Mouse (Mus musculus) cerebellum, adult 2 months (tissue): ENCODE measurements at regions not wholly inside any gene's neighbourhood (a gene's known extent, or its start where the extent isn't known, plus 50 kb on each side); places are given as distances from the start of the nearest gene placed in this dataset.

Source experiments
- DNase-seq, 2 experiments: peaks; one replicate each; pipeline ENCODE4 v3.0.0; 2021
- H3K27ac ChIP-seq: fragments of 200-500 bp; 2 replicates; pipeline ENCODE4 v1.5.1; 2012; ENCODE audit warnings: low read length, control low read depth, inconsistent platforms; ENCODE audit not compliant: insufficient read depth
- H3K27me3 ChIP-seq: fragments of 200-500 bp; 2 replicates; pipeline ENCODE4 v1.6.1; 2012; ENCODE audit warnings: inconsistent platforms, mild to moderate bottlenecking, low read length, moderate library complexity; ENCODE audit not compliant: control insufficient read depth, insufficient read depth
- H3K4me1 ChIP-seq: fragments of 200-500 bp; 2 replicates; pipeline ENCODE4 v1.6.1; 2011; ENCODE audit warnings: low read length; ENCODE audit not compliant: control insufficient read depth, insufficient read depth
- H3K4me3 ChIP-seq: fragments of 200-500 bp; replicated peaks from 2 replicates; pipeline ENCODE3; 2011; ENCODE audit warnings: mild to moderate bottlenecking, low read depth, low read length, control low read depth; ENCODE audit not compliant: insufficient read depth
- CTCF ChIP-seq: fragments of 200-500 bp; IDR thresholded peaks from 2 replicates; pipeline ENCODE4 v1.5.1; 2011; ENCODE audit warnings: low read depth, mild to moderate bottlenecking, control low read depth, low read length, moderate library complexity, borderline replicate concordance; ENCODE audit not compliant: insufficient read depth
- POLR2A ChIP-seq: fragments of 200-500 bp; IDR thresholded peaks from 2 replicates; pipeline ENCODE4 v1.6.1; 2011; ENCODE audit warnings: low read length, control low read depth, borderline replicate concordance; ENCODE audit not compliant: insufficient read depth
- WGBS: fragments of 180-500 bp; shearing (Covaris S2); methylation state at CpG from one replicate; pipeline ENCODE4 v1.1.7; 2018; 5-methylcytosine and 5-hydroxymethylcytosine counted together

- no peak overlapping the region for H3K27ac ChIP-seq
- 85% methylated on average over 5 of the region's 5 CpGs for WGBS
Observed at GRCm38 (mm10) chr17:15289062-15289461, 87.6 kb downstream of the Dll1 start.

GRCm38 (mm10) chr17:15288640-15289039 is 88.0 kb downstream of the Dll1 start:
- 87% methylated on average over 8 of the region's 8 CpGs for WGBS
- TF ChIP-seq CTCF (no peak), POLR2A (no peak)
- Histone ChIP-seq H3K27ac (no peak overlapping the region), H3K27me3 (no peaks in the 10 kb centered on the region), H3K4me1 (no peaks in the 10 kb centered on the region), H3K4me3 (no peak overlapping the region)
- DNase-seq = no peak

More at GRCm38 (mm10) chr17:15289062-15289461, 87.6 kb downstream of the Dll1 start:
- TF ChIP-seq POLR2A = no peak
- no peak for TF ChIP-seq CTCF
- Histone ChIP-seq H3K4me1 (no peaks in the 10 kb centered on the region), H3K27me3 (no peaks in the 10 kb centered on the region), H3K4me3 (no peak overlapping the region)
- DNase-seq = no peak

- Histone ChIP-seq H3K4me1 (no peaks in the 10 kb centered on the region), H3K27me3 (no peaks in the 10 kb centered on the region), H3K27ac (no peak overlapping the region), H3K4me3 (no peak overlapping the region)
- 97% methylated on average over 2 of the region's 2 CpGs for WGBS
- DNase-seq = no peak
- TF ChIP-seq POLR2A (no peak), CTCF (no peak)
Observed at GRCm38 (mm10) chr17:15286596-15286995, 90.1 kb downstream of the Dll1 start.

GRCm38 (mm10) chr17:15285399-15286043 is 91.2 kb downstream of the Dll1 start:
- no peak overlapping the region for H3K4me3 ChIP-seq
- H3K27ac ChIP-seq = no peak overlapping the region
- no peaks in the 10 kb centered on the region for H3K27me3 ChIP-seq
- TF ChIP-seq CTCF = no peak
- WGBS = 18% methylated on average over 7 of the region's 7 CpGs
- peak in 1 of 2 experiments; percentile 25 for DNase-seq
- H3K4me1 ChIP-seq = no peaks in the 10 kb centered on the region

- H3K4me1 ChIP-seq = no peaks in the 10 kb centered on the region
- no peak overlapping the region for H3K27ac ChIP-seq
- WGBS = 83% methylated on average over 6 of the region's 6 CpGs
- TF ChIP-seq POLR2A (no peak), CTCF (no peak)
- H3K27me3 ChIP-seq = no peaks in the 10 kb centered on the region
- DNase-seq = no peak
- no peak overlapping the region for H3K4me3 ChIP-seq
Observed at GRCm38 (mm10) chr17:15269905-15270304, 106.8 kb downstream of the Dll1 start.

GRCm38 (mm10) chr17:15269056-15269612 is 107.5 kb downstream of the Dll1 start:
- TF ChIP-seq POLR2A (no peak), CTCF (no peak)
- no peak overlapping the region for H3K4me3 ChIP-seq
- H3K4me1 ChIP-seq = no peaks in the 10 kb centered on the region
- no peak overlapping the region for H3K27ac ChIP-seq
- DNase-seq = no peak
- no peaks in the 10 kb centered on the region for H3K27me3 ChIP-seq
- WGBS = 60% methylated on average over 8 of the region's 8 CpGs

- no peak overlapping the region for H3K4me3 ChIP-seq
- H3K27me3 ChIP-seq = no peaks in the 10 kb centered on the region
- 27% methylated on average over 7 of the region's 7 CpGs for WGBS
- no peak overlapping the region for H3K27ac ChIP-seq
- no peak for TF ChIP-seq CTCF
- no peak for TF ChIP-seq POLR2A
- no peaks in the 10 kb centered on the region for H3K4me1 ChIP-seq
- DNase-seq = no peak
Observed at GRCm38 (mm10) chr17:15267721-15268120, 109.0 kb downstream of the Dll1 start.

GRCm38 (mm10) chr17:15259427-15260101 is 117.1 kb downstream of the Dll1 start:
- 51% methylated on average over 11 of the region's 11 CpGs for WGBS
- no peaks in the 10 kb centered on the region for H3K4me1 ChIP-seq
- no peak overlapping the region for H3K27ac ChIP-seq
- H3K4me3 ChIP-seq = no peak overlapping the region
- no peak for TF ChIP-seq POLR2A
- TF ChIP-seq CTCF = no peak
- no peak for DNase-seq
- no peaks in the 10 kb centered on the region for H3K27me3 ChIP-seq
